Comparison of ENCODE assay signal across 19 mouse cellular contexts in genomic region chr3:95980276-95980970, GRCm38 (mm10).
"Had no signal": no experiment of that assay in that cellular context is flagged by ENCODE, and none has a peak within 500 bp of the region (broad histone marks: within the 10 kb centered on the region; RNA-seq: fewer than 3 reads in every experiment).

No protein-coding gene starts in this region.

- DNase-seq: liver, postnatal 0 days; lung, adult 2 months; lung, postnatal 14 days; lung, postnatal 36 days; midbrain, embryonic 14.5 days; retina, postnatal 1 day; right cerebral cortex, adult 18-20 months; right cerebral cortex, postnatal 25 days; right cerebral cortex, postnatal 4 days; spleen, adult 18-20 months; thymus, adult 18-20 months; thymus, postnatal 25 days; thymus, postnatal 4 days had no signal

- H3K4me2 ChIP-seq: liver, embryonic 15.5 days; lung, embryonic 15.5 days; midbrain, embryonic 12.5 days; neural tube, embryonic 13.5 days; neural tube, embryonic 15.5 days had no signal

- H3K27me3 ChIP-seq: lung, embryonic 15.5 days; midbrain, embryonic 12.5 days; neural tube, embryonic 13.5 days; neural tube, embryonic 15.5 days had no signal

- H3K4me3 ChIP-seq: liver, embryonic 15.5 days; lung, embryonic 15.5 days; midbrain, embryonic 10.5 days; midbrain, embryonic 12.5 days; neural tube, embryonic 13.5 days; neural tube, embryonic 15.5 days had no signal

- H3K36me3 ChIP-seq: liver, embryonic 15.5 days; lung, embryonic 15.5 days; midbrain, embryonic 10.5 days; midbrain, embryonic 12.5 days; neural tube, embryonic 13.5 days; neural tube, embryonic 15.5 days had no signal
